In the genomic region with DNA sequence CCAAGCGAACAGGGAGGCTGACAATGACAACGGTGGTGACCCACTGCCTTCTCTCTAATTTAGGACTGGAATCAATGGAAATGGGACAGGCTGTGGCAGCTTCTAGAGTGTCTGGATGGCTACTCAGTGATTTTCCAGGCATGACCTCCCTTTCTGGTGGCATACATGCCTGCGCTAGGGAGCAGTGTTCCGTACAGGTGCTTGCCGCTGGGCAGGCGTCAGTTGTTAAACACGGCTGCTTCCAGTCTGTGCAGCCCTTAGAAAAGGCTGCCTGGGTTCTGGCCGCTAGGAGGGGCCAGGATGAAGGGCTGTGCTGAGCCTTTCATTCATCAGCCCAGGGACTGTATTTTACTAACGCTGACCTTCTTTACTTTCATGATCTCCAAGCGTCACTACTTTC, we compare ENCODE assay signal across 18 mouse cellular contexts. TPM values are rescaled to one million over a fixed set of nuclear protein-coding genes. Genes with fewer than 3 reads are reported as not detected.
DNase-seq lines count a peak whose midpoint lies in the region; ATAC-seq lines count a peak whose summit lies in the region.
"Had no signal": no experiment of that assay in that cellular context is flagged by ENCODE, and none has a peak within 500 bp of the region (broad histone marks: within the 10 kb centered on the region; RNA-seq: fewer than 3 reads in every experiment).

No protein-coding gene starts in this region.

- H3K4me1 ChIP-seq in limb, embryonic 13.5 days = peaks cover 8% of the 10 kb centered on the region
- peaks cover 15% of the 10 kb centered on the region for H3K4me1 ChIP-seq in limb, embryonic 10.5 days

- WGBS in limb, embryonic 13.5 days = 72% methylated on average over 10 of the region's 10 CpGs
- 82% methylated on average over 10 of the region's 10 CpGs for WGBS in limb, embryonic 10.5 days

- no peak for DNase-seq in limb, embryonic 10.5 days (ENCODE audit: low spot score)
- DNase-seq in R1 (ENCODE audit: low read depth, low spot score) = peak; percentile 48
- DNase-seq in kidney, adult 11 months = peak; percentile 56
- peak; percentile 42 to 73 for DNase-seq in kidney, postnatal 25 days
- no peak for DNase-seq in heart, postnatal 25 days (ENCODE audit: low spot score)
- DNase-seq in left cerebral cortex, postnatal 4 days = no peak
- DNase-seq: adrenal gland, postnatal 36 days; cerebellum, adult 8-10 months; midbrain, embryonic 14.5 days; thymus, adult 18-20 months had no signal

- intact Hi-C loops in heart, postnatal 25 days (cut with DNase I) = no loop called here
- intact Hi-C loops in left cerebral cortex, postnatal 4 days (cut with DNase I) = no loop called here

- H3K4me3 ChIP-seq in limb, embryonic 13.5 days = no peak overlapping the region
- H3K4me3 ChIP-seq in limb, embryonic 10.5 days = no peak overlapping the region
- H3K4me3 ChIP-seq: embryonic facial prominence, embryonic 10.5 days; heart, embryonic 10.5 days had no signal

- no peak for ATAC-seq in limb, embryonic 13.5 days (ENCODE audit: low FRiP score, low read depth)

- H3K4me2 ChIP-seq in limb, embryonic 13.5 days (replicated peaks) = no peak overlapping the region
- H3K4me2 ChIP-seq: hindbrain, embryonic 14.5 days had no signal

- H3K27ac ChIP-seq in limb, embryonic 13.5 days = no peak overlapping the region
- H3K27ac ChIP-seq in limb, embryonic 10.5 days = no peak overlapping the region
- H3K27ac ChIP-seq: embryonic facial prominence, embryonic 10.5 days; heart, embryonic 10.5 days; hindbrain, embryonic 14.5 days; macrophage had no signal

- H3K27me3 ChIP-seq in limb, embryonic 13.5 days = no peaks in the 10 kb centered on the region
- H3K27me3 ChIP-seq in limb, embryonic 10.5 days (ENCODE audit: low read depth, poor library complexity, severe bottlenecking) = no peaks in the 10 kb centered on the region

- peaks cover 13% of the 10 kb centered on the region for H3K36me3 ChIP-seq in limb, embryonic 13.5 days
- peaks cover 20% of the 10 kb centered on the region for H3K36me3 ChIP-seq in limb, embryonic 10.5 days

- H3K9ac ChIP-seq in limb, embryonic 13.5 days = 0 out of 2 replicates have a peak overlapping the region, but pooled peaks have one; percentile 25
- H3K9ac ChIP-seq: hindbrain, embryonic 14.5 days had no signal

- H3K9me3 ChIP-seq in limb, embryonic 13.5 days = no peaks in the 10 kb centered on the region
- no peaks in the 10 kb centered on the region for H3K9me3 ChIP-seq in limb, embryonic 10.5 days (replicated peaks)
- H3K9me3 ChIP-seq: embryonic facial prominence, embryonic 10.5 days; heart, embryonic 10.5 days had no signal

RNA-seq across cellular contexts. Expression of gene Gm11437, which starts 26.0 kb away (rescaled TPM):
- not detected in 2 replicates for polyA plus RNA-seq in limb, embryonic 13.5 days (2015; fragmentation: Nextera tagmentation; extraction: Ambion mirVana)
- not detected in 2 replicates for polyA plus RNA-seq in limb, embryonic 10.5 days (2016; fragmentation: Nextera tagmentation; extraction: Ambion mirVana)
- total RNA-seq in heart, postnatal 25 days (2021) = not detected
- total RNA-seq in left cerebral cortex, postnatal 4 days (2021) = not detected
- total RNA-seq: adrenal gland, postnatal 36 days; layer of hippocampus, postnatal 10 days had no signal
- polyA plus RNA-seq: embryonic facial prominence, embryonic 10.5 days; heart, embryonic 10.5 days; hindbrain, embryonic 14.5 days; limb, embryonic 11.5 days; macrophage; neural tube, embryonic 11.5 days had no signal

Comparison
In these comparisons a context has a peak if more than half of its experiments do, and no peak if none do; other contexts are left out.
1. DNase-seq: peak in R1 (single experiment), kidney, adult 11 months (single experiment) and kidney, postnatal 25 days (2 of 2); none in limb, embryonic 10.5 days (single experiment), heart, postnatal 25 days (single experiment) and left cerebral cortex, postnatal 4 days (single experiment).